Mouse (Mus musculus) Patski (cell line): ENCODE results near the gene Mcee. TPM values are rescaled to one million over a fixed set of nuclear protein-coding genes. Genes with fewer than 3 reads are reported as not detected.

Source experiments
- ATAC-seq: fragments of 100-300 bp; one replicate; pipeline ENCODE4 v1.8.0; 2021
- CTCF ChIA-PET: fragments of 350-600 bp; sonication (Branson Sonifier 250); formaldehyde crosslinking; loops from one replicate; lab custom pipeline; 2022; ENCODE audit warnings: inconsistent platforms; lab: Charles Lee
- POLR2A ChIA-PET: fragments of 350-600 bp; sonication (Branson Sonifier 250); formaldehyde crosslinking; loops from one replicate; lab custom pipeline; 2022; ENCODE audit warnings: antibody characterized with exemption, inconsistent platforms; lab: Charles Lee
- DNase-seq: peaks from one replicate; pipeline ENCODE4 v3.0.0-alpha.2; 2011; ENCODE audit warnings: low read depth, low spot score
- H3K27me3 ChIP-seq: fragments of 371-371 bp; one replicate; pipeline ENCODE4 v1.5.1; 2021
- CTCF ChIP-seq: fragments of 100-300 bp; IDR thresholded peaks from one replicate; pipeline ENCODE4 v1.5.1; 2021
- in situ Hi-C: fragments of 300-500 bp; cut with MboI; formaldehyde crosslinking; loops from 3 replicates; pipeline ENCODE4 v1.11.1; 2018; ENCODE audit warnings: low pct_unique_long_range_greater_than_20kb, mixed read lengths
- polyA plus RNA-seq: library from polyadenylated mRNA; unstranded; gene quantifications from one replicate; pipeline ENCODE4 v1.2.3, GENCODE M21; 2021

Gene Mcee
- polyA plus RNA-seq, 1 experiment from 2014 or later: 65.9 TPM

DNA sequence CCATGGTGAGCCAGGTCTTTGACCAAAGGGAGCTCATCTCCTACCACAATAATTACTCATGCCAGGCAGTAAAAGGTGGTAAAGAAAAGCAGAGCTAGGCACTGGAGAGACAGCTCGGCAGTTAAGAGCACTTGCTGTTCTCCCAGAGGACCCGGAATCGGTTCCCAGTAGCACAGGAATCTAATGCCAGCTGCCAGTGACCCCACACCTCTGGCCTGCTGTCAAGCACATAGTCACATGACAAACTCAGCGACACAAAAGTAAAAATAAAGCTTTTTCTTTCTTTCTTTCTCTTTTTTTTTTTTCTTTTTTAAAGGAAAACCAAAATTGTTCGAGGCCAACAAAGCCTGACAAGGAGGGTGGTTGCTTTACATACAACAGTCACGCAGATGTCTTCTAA lies 22.6 kb upstream of the Mcee start:
- DNase-seq (no peak), ATAC-seq (no peak)
- in situ Hi-C loops: no loop called here
- CTCF ChIA-PET: no interaction called here
- H3K27me3 ChIP-seq: no peaks in the 10 kb centered on the region
- no peak for TF ChIP-seq CTCF
- POLR2A ChIA-PET: interaction anchor here (0.6 kb wide), 1 partner anchor 8 kb away, joined by 3 read pairs; no protein-coding TSS in a partner anchor

DNA sequence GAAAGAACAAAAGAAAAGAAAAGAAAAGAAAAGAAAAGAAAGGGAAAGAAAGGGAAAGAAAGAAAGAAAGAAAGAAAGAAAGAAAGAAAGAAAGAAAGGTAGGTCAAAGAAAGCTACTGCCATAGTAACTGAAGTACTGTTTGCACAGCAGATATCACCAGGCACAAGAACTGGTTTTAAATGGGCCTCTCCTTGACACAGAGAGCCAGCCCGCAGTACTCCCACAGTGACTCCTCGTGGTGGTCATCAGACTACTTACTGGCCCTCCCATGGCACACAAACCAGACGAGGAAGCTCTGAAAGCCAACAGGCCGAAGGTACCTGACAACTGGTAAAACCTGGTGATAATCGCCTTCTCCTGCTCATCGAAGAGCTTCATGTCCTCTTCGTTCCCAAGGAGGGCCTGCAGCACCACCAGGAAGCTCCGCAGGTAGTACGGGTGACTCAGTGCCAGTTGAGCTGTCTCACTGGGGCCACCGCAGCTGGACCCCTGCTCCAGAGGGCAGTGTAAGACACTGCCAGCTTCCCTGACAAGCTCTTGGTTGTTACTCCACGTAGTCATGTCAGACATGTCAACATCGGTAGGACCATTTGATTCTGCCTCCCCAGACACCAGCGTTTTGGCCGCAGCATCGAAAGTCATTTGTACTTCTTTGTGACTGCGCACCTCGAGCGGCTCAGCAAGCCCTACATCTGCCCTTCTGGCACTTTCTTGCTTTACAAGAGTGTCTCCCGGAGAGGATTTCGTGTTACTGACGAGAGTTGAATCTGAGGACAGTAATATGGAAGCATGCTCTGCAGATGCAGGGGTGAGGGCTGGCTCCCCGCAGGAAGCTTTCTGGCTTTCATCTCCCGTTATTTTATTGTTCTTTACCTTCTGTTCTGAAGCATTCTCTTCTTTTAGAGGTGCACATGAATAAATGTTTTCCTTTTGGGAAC lies 20.2 kb upstream of the Mcee start:
- POLR2A ChIA-PET: interaction anchor here (0.5 kb wide), 1 partner anchor 208 kb away, joined by 4 read pairs; no protein-coding TSS in a partner anchor
- no peak for TF ChIP-seq CTCF
- DNase-seq (no peak), ATAC-seq (no peak)
- H3K27me3 ChIP-seq: no peaks in the 10 kb centered on the region
- CTCF ChIA-PET: no interaction called here
- in situ Hi-C loops: no loop called here

DNA sequence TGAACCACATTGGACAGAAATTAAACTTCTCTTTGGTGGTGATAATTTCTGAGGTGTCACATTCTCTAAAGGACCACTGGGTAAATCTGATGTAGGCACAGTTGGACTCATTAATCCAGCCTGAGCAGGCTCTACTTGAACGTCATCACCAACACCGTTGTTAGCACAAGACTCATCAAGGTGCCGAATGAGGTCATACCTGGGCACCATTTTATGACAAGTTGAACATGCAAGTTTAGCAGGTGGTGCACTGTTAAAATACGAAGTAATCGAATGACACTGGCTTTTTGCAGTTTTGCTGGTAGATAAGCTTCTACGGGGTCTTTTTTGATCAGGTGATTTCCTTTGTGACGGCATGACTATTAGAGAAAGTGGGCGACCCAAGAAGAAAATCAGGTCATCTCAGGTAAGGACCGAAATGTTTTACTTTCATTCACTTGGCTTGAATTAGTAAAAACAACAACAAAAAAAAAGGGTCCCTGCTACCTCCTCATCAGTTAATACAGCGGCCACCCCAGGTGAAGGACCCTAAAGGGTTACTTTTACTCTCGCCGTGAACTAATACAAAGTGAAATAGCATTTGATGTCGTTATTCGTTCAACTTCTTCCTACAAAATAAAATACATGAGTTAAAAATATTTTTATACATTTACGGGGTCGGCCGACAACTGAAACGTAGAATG lies 19.1 kb upstream of the Mcee start:
- in situ Hi-C loops: no loop called here
- no peak for ATAC-seq

DNA sequence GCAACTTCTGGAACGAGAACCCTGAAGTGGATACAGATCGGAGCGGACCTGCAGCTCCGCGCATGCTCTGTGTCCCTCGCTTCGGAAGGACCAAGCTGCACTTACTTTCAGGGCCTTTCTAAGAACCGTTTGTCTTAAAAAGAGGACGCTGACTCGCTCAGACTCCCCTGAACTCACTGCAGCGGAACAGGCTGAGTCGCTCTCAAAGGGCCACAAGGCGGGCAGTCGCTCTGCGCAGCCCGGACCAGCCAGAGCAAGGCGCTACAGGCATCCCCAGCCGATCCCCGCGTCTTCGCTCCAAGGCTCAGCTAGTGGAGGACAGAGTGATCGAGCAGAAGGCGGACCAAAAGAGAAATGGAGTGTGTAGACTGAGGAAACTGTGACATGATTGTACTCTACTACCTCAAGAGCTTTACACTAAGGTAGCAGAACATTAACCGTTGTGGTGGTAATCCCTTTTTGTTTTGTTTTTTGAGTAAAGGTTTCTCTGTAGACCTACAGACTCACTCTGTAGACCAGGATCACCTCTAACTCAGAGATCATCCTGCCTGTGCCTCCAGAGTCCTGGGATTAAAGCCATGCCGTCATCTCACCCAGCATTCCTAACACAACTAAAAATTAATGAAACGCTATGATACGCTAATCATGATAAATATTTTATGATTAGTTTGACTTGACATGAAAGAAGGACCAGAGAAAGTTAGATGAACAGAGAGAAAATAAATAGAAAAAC lies 18.4 kb upstream of the Mcee start, which contains the start of gene Fan1:
Fan1 (minus strand) TSS at position 266 of the 733 bp plus-strand sequence.
- POLR2A ChIA-PET: no interaction called here

More for the DNA sequence above, 19.1 kb upstream of the Mcee start:
- DNase-seq: no peak
- ChIA-PET CTCF (interaction anchor here (1.0 kb wide), 1 partner anchor 49 kb away, joined by 3 read pairs; no protein-coding TSS in a partner anchor), POLR2A (no interaction called here)
- H3K27me3 ChIP-seq: no peaks in the 10 kb centered on the region
- TF ChIP-seq CTCF: no peak

DNA sequence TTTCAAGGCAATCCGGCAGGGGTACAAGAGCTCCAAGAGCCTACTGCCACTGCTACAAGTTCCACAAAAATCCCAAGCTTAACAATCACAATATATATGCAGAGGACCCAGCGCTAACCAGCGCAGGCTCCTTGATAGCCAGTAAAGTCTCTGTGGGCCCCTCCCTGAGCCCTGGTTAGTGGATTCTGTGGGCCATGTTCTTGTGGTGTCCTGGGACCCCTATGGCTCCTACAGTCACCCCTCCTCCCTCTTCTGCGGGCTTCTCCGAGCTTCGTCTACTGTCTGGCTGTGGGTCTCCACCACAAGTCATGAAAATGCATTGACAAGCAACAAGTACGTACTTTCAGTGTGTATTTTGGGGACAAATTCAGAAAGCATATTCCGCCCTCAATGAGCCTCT lies 928 bp upstream of the Mcee start:
- no peaks in the 10 kb centered on the region for H3K27me3 ChIP-seq
- DNase-seq (no peak), ATAC-seq (no peak)
- no peak for TF ChIP-seq CTCF
- ChIA-PET CTCF (no interaction called here), POLR2A (interaction anchor here (1.1 kb wide), 1 partner anchor 16 kb away, joined by 3 read pairs; no protein-coding TSS in a partner anchor)
- in situ Hi-C loops: no loop called here

More for the DNA sequence above, 18.4 kb upstream of the Mcee start, which contains the start of gene Fan1:
- no peaks in the 10 kb centered on the region for H3K27me3 ChIP-seq
- in situ Hi-C loops: no loop called here
- ATAC-seq: peak; percentile 98
- CTCF ChIA-PET: interaction anchor here (1.0 kb wide), 1 partner anchor 50 kb away, joined by 3 read pairs; no protein-coding TSS in a partner anchor
- no peak for TF ChIP-seq CTCF
- DNase-seq: peak; percentile 50

DNA sequence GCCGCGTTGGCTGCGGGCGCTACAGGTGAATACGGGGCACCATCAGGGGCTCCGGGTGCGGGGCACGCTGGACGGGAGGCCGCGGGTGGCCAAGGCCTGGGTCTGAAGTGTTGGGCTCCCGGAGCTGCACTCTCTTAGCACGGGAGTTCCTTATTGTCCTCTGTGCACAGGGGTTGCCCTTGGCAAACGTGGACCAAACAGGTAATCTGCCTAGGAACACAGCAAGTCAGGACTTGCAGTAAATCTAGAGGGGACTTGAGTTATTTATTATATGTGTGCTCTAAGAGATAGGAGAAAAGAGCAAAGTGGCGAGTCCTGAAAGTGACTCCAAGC lies 378 bp downstream of the Mcee start:
- ATAC-seq (peak; percentile 49), DNase-seq (no peak)
- CTCF ChIA-PET: no interaction called here
- no peak for TF ChIP-seq CTCF
- in situ Hi-C loops: no loop called here
- no peaks in the 10 kb centered on the region for H3K27me3 ChIP-seq
- POLR2A ChIA-PET: no interaction called here

DNA sequence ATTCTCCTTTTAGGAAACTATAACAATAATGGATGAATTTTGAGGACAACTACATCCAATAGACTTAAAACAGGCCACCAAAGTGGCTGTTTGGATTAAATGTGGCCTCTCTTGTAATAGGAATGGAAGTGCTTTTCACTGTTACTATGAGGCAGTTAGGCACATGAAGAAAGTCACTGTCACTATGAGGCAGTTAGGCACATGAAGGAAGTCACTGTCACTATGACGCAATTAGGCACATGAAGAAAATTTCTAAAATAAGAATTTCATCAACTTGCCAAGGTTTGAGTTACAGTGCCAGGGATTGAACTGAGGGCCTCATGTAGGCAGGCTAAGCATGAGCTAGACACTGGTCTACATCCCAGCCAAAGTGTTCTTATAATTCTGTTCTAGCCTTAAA lies 8.3 kb downstream of the Mcee start:
- ATAC-seq: no peak
- in situ Hi-C loops: no loop called here
- no peak for TF ChIP-seq CTCF
- H3K27me3 ChIP-seq: no peaks in the 10 kb centered on the region
- POLR2A ChIA-PET: no interaction called here
- CTCF ChIA-PET: no interaction called here
- DNase-seq: no peak

DNA sequence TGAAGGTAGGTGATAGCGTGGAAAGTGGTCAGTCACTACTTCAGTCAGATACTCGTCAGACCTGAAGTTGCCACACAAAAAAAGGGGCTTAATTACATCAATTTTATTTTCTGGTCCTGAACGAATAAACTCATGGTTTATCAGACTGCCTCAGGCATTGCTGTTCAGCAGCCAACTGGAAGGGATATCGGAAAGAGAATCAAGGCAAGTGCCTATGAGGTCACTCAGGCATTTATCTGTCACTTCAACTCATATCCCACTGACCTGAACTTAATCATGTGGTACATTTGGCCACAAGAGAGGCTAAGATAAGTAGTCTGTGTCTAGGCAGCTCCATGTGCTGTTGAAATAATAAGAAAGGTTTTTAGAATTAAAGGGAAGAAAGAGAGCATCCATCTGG lies 10.0 kb downstream of the Mcee start:
- DNase-seq: no peak
- ATAC-seq: no peak
- ChIA-PET CTCF (no interaction called here), POLR2A (no interaction called here)
- in situ Hi-C loops: no loop called here
- H3K27me3 ChIP-seq: no peaks in the 10 kb centered on the region
- no peak for TF ChIP-seq CTCF

DNA sequence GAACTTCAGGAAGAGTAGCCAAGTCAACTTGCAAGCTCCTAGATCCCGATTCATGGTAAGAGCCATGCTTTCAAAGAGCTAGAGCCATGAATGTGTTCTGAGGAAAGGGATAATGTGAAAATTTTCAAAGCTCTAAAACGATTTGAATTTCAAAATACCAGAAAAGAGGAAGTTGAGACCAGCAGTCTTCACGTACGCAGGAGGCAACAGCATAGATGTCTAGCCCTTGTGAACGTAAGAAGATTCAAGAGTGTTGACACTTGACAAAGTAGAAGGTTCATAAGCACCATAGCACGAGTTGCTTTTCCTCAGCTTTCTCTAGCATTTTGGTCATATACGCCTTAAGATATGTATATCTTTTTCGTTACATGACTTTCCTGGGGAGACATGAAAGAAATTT lies 11.6 kb downstream of the Mcee start:
- DNase-seq (no peak), ATAC-seq (no peak)
- ChIA-PET POLR2A (no interaction called here), CTCF (no interaction called here)
- no peaks in the 10 kb centered on the region for H3K27me3 ChIP-seq
- no peak for TF ChIP-seq CTCF
- in situ Hi-C loops: no loop called here

DNA sequence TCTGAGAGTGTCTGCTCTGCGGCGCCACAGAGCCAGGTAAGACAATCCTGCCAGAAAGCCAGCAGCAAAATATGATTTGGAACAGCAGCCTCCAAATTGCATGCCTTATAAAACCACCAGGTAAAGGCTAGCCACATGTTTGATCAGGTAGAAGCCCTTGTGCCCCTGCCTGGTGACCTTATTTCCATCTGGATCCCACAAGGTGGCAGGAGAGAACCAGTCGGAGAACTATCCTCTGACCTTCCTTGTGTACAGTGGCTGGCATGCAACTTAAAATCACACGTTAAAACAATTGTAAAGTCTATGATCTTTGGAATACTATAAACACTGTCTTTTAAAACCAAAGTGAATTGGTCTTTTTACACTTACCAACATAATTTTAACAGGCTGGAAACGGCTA lies 32.5 kb downstream of the Mcee start:
- in situ Hi-C loops: no loop called here
- POLR2A ChIA-PET: no interaction called here
- peaks cover 2% of the 10 kb centered on the region for H3K27me3 ChIP-seq
- ATAC-seq (no peak), DNase-seq (no peak)
- CTCF ChIA-PET: no interaction called here
- peak; percentile 39 for TF ChIP-seq CTCF
